Mouse (Mus musculus): ENCODE data around the gene Kif5c.

- TF ChIP-seq CTCF (IDR thresholded peaks at IDR 0.05; ENCODE audit: insufficient read depth, low read length) (no peak), POLR2A (IDR thresholded peaks at IDR 0.05; ENCODE audit: borderline replicate concordance, extremely low read depth, low read depth, low read length) (no peak)
These were observed 100.1 kb downstream of the Kif5c start for GRCm38 (mm10) chr2:49718935-49719850.
